Mouse (Mus musculus) bone marrow macrophage, adult 2 months (primary cell): Measurements from ENCODE around the gene Actg1.

Experiments used
- CTCF ChIP-seq: IDR thresholded peaks from 2 replicates; pipeline ENCODE4 v1.5.1; 2012; ENCODE audit warnings: low read depth, mild to moderate bottlenecking, low read length, moderate library complexity
- POLR2A ChIP-seq: IDR thresholded peaks from 2 replicates; pipeline ENCODE4 v1.6.1; 2012; ENCODE audit warnings: mild to moderate bottlenecking, low read depth, low read length, borderline replicate concordance

GRCm38 (mm10) chr11:120311561-120311960 lies 36.8 kb downstream of the Actg1 start:
- TF ChIP-seq POLR2A (no peak), CTCF (no peak)
